Mouse (Mus musculus) adrenal gland, postnatal 36 days (tissue): ENCODE data around the gene Acox3. TPM values are rescaled to one million over a fixed set of nuclear protein-coding genes. Genes with fewer than 3 reads are reported as not detected.

Experiments
- DNase-seq, 2 experiments: peaks; one replicate each; pipeline ENCODE4 v3.0.0; 2021; ENCODE audit warnings: mixed read lengths in 1 of 2
- total RNA-seq, 2 experiments: library from RNA; stranded (reverse); gene quantifications; 2 replicates each; pipeline ENCODE4 v1.2.3; 2021

Gene Acox3
- total RNA-seq, 2 experiments from 2014 or later, result 51.5 to 53.5 TPM

GRCm38 (mm10) chr5:35610381-35610780 lies 27.5 kb downstream of the Acox3 start:
- no peak for DNase-seq

- DNase-seq, result no peak
Measured at GRCm38 (mm10) chr5:35611170-35611569, 28.3 kb downstream of the Acox3 start.

DNA sequence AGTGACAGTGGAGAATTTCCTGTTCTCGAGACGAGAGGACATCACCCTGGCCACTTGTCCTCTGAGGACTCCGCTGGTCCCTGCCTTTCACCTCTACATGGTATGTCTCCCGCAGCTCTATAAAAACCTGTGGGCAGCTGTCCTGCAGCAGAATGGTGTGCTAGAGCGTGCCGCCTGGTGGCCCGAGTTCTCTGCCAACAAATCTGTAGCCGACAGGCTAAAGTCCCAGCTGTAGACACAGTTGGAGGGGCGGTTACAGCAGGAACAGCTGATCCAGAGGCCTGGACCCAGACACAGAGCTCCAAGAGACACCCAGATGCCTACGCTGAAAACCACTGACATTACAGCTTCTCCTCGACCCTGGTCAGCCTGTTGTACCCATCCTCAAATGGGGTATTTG lies 29.1 kb downstream of the Acox3 start:
- DNase-seq, result no peak

- no peak for DNase-seq
Measured at GRCm38 (mm10) chr5:35612722-35613121, 29.9 kb downstream of the Acox3 start.

GRCm38 (mm10) chr5:35616943-35617342 lies 34.1 kb downstream of the Acox3 start:
- no peak for DNase-seq

DNA sequence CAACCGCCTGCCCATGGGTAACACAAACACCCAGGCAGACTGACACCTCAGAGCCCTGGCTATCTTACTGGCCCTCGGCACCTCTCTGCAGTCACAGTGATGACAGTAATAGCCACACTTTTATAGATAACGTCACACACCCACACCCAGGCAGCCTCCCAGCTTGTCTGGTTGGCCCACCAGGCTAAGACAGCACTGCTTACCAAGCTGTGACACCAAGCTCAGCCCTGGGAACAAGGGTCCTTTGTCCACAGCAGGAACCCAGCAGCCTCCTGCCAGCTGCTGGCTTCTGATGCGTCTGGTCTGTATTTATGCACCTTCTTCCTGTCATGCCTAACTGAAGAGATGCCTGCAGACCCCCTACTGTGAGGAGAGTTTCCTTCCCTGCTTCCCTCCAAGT lies 38.3 kb downstream of the Acox3 start:
- DNase-seq, result no peak

DNA sequence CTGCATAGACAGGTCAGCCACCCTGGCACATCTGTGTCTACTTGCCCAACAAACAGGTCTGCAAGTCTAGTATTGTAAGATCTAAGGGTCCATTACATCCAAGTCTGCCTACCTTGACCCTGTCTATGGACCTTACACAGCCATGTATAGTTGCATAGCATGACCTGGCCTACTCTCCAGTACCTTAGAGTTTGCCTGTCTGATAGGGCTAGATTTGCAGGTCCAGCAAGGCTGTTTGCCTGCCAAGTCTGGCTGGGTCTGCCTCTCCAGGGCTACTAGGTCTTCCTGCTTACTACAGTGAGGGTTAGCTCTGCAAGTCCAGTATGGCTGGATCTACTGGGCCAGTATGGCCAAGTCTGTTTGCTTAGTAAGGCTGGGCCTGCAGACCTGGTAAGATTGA lies 41.0 kb downstream of the Acox3 start:
- no peak for DNase-seq

- DNase-seq, result peak in 1 of 2 experiments; percentile 60
Measured at GRCm38 (mm10) chr5:35624751-35625239, 42.0 kb downstream of the Acox3 start.

- peak in 1 of 2 experiments; percentile 35 for DNase-seq
Measured at GRCm38 (mm10) chr5:35626408-35626807, 43.6 kb downstream of the Acox3 start.

DNA sequence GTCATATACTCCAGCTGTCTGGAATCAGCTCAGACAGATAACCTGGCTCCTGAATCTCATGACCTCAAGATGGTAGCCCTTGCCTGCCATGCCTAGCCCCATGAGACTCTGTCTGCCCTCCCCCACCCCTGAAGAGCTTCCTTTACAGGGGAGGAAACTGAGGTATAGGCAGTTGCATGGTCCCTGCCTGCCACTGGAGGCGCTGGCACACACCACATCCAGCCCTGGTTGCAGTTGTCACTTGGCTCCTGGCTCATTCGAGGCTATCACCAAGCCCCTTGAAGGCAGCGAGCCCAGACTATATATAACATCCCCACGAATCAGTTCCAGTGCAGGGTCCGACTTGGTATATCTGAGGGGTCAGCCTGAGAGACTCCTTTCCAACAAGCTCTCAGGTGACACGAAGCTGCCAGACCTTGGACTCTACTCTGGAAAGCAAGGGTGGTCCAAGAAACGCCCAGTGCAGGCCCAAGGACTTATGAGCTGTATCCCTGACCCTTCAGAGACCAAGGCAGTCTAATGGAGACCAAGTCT lies 44.5 kb downstream of the Acox3 start:
- no peak for DNase-seq

DNA sequence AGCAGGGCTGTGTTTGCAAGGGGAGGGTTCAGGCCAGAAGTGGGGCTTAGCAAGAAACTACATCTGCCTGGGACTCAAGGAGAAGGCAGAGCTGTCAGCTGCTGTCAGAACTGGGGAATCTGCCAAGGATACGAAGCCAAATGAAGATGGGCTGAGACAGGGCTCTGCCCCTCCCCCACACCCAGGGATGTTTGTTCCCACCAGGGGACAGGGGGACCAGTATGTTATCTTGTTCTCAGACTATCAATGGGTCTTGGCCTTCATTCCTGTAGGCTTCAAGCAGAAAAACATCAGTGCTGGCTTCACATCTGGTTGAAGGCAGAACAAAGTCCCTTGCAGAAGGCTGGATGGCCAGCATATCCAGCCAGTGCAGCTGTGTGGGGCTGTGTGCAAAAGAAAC lies 45.8 kb downstream of the Acox3 start:
- peak in 1 of 2 experiments; percentile 53 for DNase-seq

- DNase-seq, result no peak
Measured at GRCm38 (mm10) chr5:35629333-35629732, 46.5 kb downstream of the Acox3 start.

DNA sequence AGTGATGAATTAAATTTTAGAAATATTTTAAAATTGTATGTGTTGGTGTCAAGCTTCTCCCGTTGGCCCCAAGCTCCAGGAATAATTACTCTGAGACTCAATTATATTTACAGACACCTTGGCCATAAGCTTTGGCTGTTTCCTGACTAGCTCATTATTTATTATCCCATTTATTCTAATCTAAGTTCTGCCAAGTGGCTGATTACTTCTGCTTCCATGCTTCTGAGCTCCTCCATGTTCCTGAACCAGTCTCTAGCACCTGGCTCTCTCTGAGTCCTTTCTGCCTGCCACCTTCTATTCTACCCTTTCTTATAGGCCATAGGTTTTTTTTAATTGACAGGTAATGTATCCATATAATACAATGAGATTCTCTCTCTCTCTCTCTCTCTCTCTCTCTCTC lies 47.9 kb downstream of the Acox3 start:
- DNase-seq, result no peak

GRCm38 (mm10) chr5:35631224-35631623 lies 48.4 kb downstream of the Acox3 start:
- DNase-seq, result no peak

DNA sequence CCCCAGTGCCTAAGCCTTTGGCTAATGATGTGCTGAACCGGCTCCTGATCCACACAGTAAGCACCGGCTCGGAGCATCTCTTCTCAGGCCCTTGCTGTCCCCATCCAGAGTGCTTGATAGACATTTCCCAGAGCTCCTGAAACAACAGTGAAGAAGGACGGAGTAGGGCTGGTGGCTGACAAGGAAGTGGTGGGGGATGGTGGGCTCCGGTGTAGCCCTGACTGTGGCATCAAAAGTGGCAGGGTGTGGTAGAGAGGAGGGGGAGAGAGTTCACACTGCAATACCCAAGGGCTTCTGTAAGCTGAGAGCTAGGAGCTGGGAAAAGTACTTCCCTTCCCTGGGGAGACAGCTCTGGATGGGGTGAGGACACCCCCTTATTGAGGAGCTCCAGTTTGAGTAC lies 48.9 kb downstream of the Acox3 start:
- DNase-seq, result no peak

GRCm38 (mm10) chr5:35632841-35633240 lies 50.0 kb downstream of the Acox3 start:
- DNase-seq, result peak in 1 of 2 experiments; percentile 34

- peak; percentile 84 to 86 for DNase-seq
Measured at GRCm38 (mm10) chr5:35636016-35636415, 53.2 kb downstream of the Acox3 start.

DNA sequence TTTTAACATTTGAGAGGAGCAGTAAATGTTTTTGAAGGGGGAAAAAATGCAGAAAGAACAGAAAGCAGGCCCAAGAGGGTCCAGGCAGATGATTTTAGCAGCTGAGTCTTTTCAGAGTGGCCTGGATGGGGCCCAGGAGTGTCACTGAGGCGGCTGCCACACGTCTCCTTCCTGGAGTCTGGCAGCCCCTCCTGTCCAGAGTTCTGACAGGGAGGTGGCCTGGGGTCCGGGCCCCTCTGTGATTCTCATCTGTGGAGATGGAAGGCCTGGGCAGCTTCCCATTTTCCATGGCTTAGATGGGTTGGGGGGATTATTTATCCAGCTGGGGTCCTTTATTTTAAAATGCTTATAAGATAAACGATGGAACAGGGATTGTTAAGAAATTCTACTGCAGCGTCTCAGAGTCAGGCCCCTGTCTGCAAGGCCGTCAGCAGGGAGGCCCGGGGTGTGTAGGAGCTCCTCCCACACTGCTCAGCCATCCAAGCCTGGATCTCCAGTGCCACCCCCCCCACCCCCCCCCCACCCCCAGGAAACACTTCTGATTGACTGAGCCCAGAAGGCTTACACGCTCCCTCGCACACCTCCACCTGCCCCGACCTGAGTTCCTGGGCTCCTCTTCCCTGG lies 59.2 kb downstream of the Acox3 start:
- DNase-seq, result no peak

DNA sequence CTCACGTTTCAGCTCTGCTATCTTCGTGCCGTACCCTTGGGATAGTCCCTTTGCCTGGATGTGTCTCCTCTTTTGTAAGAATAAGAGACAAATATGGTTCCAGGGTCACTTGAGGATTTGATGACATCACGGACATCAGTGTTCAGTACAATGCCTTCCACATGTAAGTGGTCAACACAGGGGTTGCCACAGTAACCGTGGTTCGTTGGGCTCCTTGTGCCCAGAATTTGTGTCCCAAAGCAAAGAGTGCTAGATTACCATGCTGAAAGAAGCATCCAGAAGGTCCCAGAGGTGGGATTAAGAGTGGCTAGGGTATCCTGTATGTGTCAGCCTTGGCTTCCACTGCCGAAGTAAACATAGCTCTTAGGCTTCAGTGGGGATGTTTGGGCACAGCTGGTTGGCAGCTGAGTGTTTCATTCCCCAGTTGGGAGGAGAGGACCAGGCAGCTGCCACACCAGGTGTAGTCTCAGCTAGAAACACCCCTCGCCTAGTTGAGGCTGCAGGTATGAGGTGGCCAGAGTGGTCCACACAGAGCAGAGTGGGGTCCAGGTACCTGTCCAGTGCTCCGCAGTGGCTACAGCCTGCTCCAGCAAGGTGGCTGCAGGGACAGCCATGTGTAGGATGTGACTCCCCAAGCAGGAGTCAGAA lies 60.7 kb downstream of the Acox3 start:
- DNase-seq, result no peak

GRCm38 (mm10) chr5:35644082-35644481 lies 61.2 kb downstream of the Acox3 start:
- no peak for DNase-seq

DNA sequence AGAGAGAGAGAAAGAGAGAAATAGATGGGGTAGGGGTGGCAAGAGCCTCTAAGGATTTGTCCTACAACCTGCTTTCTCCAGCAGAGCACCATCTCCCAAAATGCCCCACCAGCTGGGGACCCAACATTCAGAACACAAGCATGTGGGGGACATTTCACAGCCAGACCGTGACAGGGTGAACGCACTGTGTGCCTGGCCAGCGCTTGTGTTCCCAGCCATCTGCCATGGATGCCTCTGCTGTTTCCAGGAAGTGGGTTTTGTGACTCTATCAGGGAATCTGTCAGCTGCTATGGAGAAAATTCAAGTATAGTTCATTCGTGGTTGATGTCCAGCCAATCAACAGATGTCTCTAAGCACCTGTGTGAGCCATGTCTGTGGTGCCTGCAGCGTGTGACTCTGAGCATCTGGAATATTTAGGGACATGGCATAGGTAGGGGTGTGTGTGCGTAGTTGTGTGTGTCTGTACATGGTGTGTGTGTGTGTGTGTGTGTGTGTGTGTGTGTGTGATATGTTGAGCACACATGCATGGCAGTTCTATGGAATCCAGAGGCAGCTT lies 63.2 kb downstream of the Acox3 start:
- no peak for DNase-seq

DNA sequence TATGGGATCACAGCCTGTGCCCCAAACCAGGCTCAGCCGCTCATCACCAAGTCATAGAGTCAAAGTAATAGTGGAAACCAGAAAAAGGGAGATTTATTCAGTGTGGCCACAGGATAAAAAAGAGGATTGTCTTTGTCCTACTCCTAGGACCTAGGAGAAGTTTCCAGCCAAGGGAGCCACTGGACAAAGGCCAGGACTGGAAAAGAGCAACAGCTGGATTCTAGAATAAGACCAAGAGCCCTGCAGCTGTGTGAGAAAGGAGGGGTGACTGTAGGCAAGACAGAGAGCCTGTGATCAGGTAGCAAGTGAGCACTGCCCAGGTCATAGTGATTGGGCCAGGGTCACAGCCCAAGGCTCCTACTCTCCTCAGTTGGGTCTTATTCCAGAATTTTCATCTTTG lies 64.1 kb downstream of the Acox3 start:
- no peak for DNase-seq

GRCm38 (mm10) chr5:35647562-35647961 lies 64.7 kb downstream of the Acox3 start:
- peak; percentile 45 to 49 for DNase-seq
